Mouse (Mus musculus): ENCODE measurements around the gene Serpine1.

The Serpine1 gene

GRCm38 (mm10) chr5:137025132-137025531 lies 46.9 kb downstream of the Serpine1 start:
- TF ChIP-seq GATA4 (IDR thresholded peaks at IDR 0.05; ENCODE audit: insufficient replicate concordance, low read length) = no peak

DNA sequence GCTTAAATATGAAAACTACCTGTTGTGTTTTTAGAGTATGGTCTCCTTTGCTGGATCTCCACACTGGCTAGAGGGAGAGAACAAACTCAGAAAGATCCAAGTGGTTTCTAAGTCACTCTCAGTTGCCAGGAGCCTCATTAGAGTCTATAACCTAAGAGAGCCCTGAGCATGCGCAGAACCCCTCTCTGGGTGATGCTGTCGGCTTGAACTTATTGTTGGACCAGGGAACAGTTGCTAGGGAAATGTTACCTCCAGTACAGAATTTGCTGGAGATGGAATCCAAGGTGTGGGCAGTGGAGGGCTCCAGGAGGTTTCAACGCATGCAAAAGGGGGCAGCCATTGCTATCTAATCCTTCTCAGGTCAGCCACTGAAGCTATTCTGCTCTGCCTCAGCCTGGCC lies 47.8 kb downstream of the Serpine1 start:
- TF ChIP-seq GATA4 (IDR thresholded peaks at IDR 0.05; ENCODE audit: insufficient replicate concordance, low read length) = no peak

- TF ChIP-seq GATA4 (IDR thresholded peaks at IDR 0.05; ENCODE audit: insufficient replicate concordance, low read length) = no peak
Observed at GRCm38 (mm10) chr5:137015913-137016312, 56.2 kb downstream of the Serpine1 start.

DNA sequence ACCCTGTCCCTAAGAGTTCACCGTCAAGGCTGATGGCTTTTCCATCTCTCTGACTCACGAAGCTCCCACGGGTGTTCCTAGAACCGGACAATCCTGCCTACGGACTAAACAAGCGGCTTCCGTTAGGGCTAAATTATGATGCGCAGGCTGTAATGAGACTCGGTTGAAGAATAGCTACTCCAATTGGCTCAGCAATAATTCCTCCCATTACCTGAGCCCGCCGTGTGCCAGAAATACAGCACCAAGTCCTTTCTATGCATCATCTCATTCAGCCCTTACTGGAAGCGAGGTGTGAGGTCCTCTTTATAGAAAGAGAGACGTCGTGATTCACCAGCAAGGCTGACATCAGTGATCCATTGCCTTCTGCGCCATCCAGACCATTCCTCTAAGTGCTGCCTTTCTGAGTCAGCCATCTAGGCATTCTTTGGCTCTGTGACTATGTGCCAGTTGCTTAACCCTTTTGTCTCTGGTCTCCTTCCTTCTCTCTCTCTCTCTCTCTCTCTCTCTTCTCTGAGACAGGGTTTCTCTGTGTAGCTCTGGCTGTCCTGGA lies 59.6 kb downstream of the Serpine1 start:
- no peak for TF ChIP-seq GATA4 (IDR thresholded peaks at IDR 0.05; ENCODE audit: insufficient replicate concordance, low read length)

Data from liver, adult (tissue).